Mouse (Mus musculus): Measurements from ENCODE around the gene Madd. TPM values are rescaled to one million over a fixed set of nuclear protein-coding genes. Genes with fewer than 3 reads are reported as not detected.

Madd gene
- total and polyA plus RNA-seq, 2 experiments, result 14.1 to 15.3 TPM

DNA sequence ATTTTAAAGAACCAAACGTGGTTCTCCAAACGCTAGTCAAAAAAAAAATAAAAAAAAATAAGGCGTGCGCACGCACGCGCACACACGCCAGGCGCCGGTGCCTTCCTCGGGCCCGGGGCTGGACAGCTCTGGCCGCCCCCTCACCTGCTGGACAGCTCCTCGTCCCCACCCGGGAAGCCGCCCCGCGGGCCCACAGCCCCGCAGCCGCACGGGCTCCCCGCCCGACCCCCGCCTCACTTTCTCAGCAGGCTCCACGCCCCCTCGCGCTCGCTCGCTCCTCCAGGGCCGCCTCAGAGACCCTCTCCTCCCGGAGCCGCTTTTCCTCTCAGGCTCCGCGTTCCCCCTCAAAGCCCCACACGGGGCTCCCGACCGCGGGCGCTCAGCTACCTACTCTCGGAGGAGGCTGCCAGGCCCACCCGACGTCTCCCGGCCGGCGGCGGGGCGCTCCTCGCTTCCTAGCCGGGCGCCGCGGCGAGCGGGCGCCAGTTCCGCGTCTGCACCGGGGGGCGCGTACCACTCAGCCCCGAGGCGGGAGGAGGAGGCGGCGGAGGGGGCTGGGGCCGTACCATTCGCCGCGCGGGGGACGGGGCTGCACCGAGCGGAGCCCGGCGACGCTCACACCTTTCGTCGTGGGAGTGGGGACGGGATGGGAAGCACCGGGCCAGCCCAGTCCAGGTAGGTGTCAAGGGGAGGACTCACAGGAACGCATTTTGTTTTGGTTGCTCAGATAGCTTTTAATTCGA is 1.1 kb downstream of the Madd start:
- no peak for DNase-seq (ENCODE audit: extremely low read depth, low read depth, low spot score)
- TF ChIP-seq POLR2A (IDR thresholded peaks at IDR 0.05; ENCODE audit: extremely low read depth, insufficient read depth, low read length) (0 out of 2 replicates have a peak, but pooled peaks have one; percentile 21), CTCF (IDR thresholded peaks at IDR 0.05; ENCODE audit: low read depth, low read length) (no peak)
- peaks cover 14% of the 10 kb centered on the region; the same call in 1 of the 2 replicates for H3K36me3 ChIP-seq (ENCODE audit: control insufficient read depth, insufficient read depth, low read length)
- H3K27ac ChIP-seq (replicated peaks; ENCODE audit: insufficient read depth, low read depth, low read length), result peak overlapping the region; percentile 6; the same call in 1 of the 2 replicates
- WGBS, result 1% methylated on average over 79 of the region's 81 CpGs
- H3K27me3 ChIP-seq (ENCODE audit: control insufficient read depth, insufficient read depth, low read length), result no peaks in the 10 kb centered on the region
- no peaks in the 10 kb centered on the region for H3K79me2 ChIP-seq (ENCODE audit: control insufficient read depth, insufficient read depth, low read length)
- H3K4me1 ChIP-seq (ENCODE audit: control insufficient read depth, insufficient read depth, low read length), result peaks cover 4% of the 10 kb centered on the region; the same call in 1 of the 2 replicates
- peak overlapping the region; percentile 77 for H3K9ac ChIP-seq (ENCODE audit: low read depth, low read length)
- H3K4me3 ChIP-seq (ENCODE audit: insufficient read depth, low read depth, low read length), result peak overlapping the region; percentile 67

DNA sequence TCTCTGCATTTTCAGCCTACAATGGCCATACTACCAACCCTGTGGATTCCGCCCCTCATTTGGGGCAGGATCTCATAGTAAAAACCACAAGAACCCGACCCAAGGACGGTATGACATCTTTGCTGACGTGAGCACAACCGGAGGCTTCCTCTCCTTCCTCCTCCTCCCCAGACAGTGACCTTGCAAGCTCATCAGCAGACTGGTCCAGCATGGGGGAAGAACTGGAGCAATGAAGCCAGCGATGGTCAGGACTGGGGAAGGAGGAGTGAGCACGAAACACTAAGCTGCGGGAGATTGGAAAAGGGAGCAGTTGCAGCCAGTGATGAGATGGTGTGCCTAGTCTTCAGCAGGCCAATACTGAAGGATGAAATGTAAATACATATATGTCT is 1.6 kb downstream of the Madd start:
- no peak for TF ChIP-seq CTCF (IDR thresholded peaks at IDR 0.05; ENCODE audit: low read depth, low read length)
- TF ChIP-seq POLR2A (IDR thresholded peaks at IDR 0.05; ENCODE audit: extremely low read depth, insufficient read depth, low read length), result no peak
- peak overlapping the region; percentile 67 for H3K4me3 ChIP-seq (ENCODE audit: insufficient read depth, low read depth, low read length)
- H3K36me3 ChIP-seq (ENCODE audit: control insufficient read depth, insufficient read depth, low read length), result peaks cover 9% of the 10 kb centered on the region; the same call in 1 of the 2 replicates
- H3K79me2 ChIP-seq (ENCODE audit: control insufficient read depth, insufficient read depth, low read length), result no peaks in the 10 kb centered on the region
- no peak overlapping the region for H3K27ac ChIP-seq (replicated peaks; ENCODE audit: insufficient read depth, low read depth, low read length)
- peaks cover 4% of the 10 kb centered on the region; the same call in 1 of the 2 replicates for H3K4me1 ChIP-seq (ENCODE audit: control insufficient read depth, insufficient read depth, low read length)
- no peaks in the 10 kb centered on the region for H3K27me3 ChIP-seq (ENCODE audit: control insufficient read depth, insufficient read depth, low read length)
- peak; percentile 29 for DNase-seq (ENCODE audit: extremely low read depth, low read depth, low spot score)
- WGBS, result 37% methylated on average over 8 of the region's 8 CpGs
- peak overlapping the region; percentile 32 for H3K9ac ChIP-seq (ENCODE audit: low read depth, low read length)

DNA sequence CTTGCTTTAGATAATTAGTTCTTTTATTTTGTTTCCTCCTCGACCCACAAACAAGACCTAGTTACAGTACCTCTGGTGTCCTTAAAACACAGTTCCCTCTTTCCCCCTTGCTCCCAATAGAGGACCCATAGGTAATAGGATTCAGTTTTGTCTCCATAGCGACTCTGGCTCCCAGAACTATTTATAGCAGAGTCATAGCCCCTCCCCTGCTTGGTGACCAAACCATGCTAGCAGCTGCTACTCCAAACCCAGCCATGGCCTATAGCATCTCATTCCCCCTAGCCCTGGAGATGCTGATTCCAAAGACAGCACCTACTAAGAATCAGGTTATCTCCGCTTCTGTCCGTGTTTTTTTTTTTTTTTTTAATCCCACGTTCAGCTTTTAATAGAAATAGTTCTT is 2.9 kb downstream of the Madd start:
- no peak overlapping the region for H3K9ac ChIP-seq (ENCODE audit: low read depth, low read length)
- no peak overlapping the region for H3K4me3 ChIP-seq (ENCODE audit: insufficient read depth, low read depth, low read length)
- no peak for DNase-seq (ENCODE audit: extremely low read depth, low read depth, low spot score)
- WGBS, result 78% methylated on average over 5 of the region's 5 CpGs
- H3K27ac ChIP-seq (replicated peaks; ENCODE audit: insufficient read depth, low read depth, low read length), result no peak overlapping the region
- H3K79me2 ChIP-seq (ENCODE audit: control insufficient read depth, insufficient read depth, low read length), result no peaks in the 10 kb centered on the region
- H3K27me3 ChIP-seq (ENCODE audit: control insufficient read depth, insufficient read depth, low read length), result no peaks in the 10 kb centered on the region
- H3K36me3 ChIP-seq (ENCODE audit: control insufficient read depth, insufficient read depth, low read length), result peaks cover 7% of the 10 kb centered on the region; the same call in 1 of the 2 replicates
- peaks cover 4% of the 10 kb centered on the region; the same call in 1 of the 2 replicates for H3K4me1 ChIP-seq (ENCODE audit: control insufficient read depth, insufficient read depth, low read length)
- no peak for TF ChIP-seq CTCF (IDR thresholded peaks at IDR 0.05; ENCODE audit: low read depth, low read length)
- no peak for TF ChIP-seq POLR2A (IDR thresholded peaks at IDR 0.05; ENCODE audit: extremely low read depth, insufficient read depth, low read length)

DNA sequence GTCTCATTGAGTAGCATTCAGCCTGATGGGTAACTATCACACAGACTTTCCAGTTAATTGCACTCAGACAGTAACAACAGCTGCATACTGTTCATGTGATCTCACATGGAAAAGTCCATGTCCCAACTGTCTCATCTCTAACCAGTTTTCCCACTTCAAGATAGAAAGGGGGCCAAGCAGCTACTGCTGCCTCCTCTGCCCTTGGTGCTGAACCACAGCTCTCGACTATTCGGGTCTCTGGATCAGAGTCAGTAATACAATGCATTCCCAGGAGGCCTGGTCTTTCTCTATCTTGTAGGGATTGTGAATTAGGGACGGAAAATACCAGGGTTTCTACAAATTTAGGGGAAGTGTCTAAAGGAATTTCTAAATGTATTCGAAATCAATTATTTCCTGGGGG is 3.8 kb downstream of the Madd start:
- Histone ChIP-seq H3K4me3 (ENCODE audit: insufficient read depth, low read depth, low read length) (no peak overlapping the region), H3K79me2 (ENCODE audit: control insufficient read depth, insufficient read depth, low read length) (no peaks in the 10 kb centered on the region), H3K36me3 (ENCODE audit: control insufficient read depth, insufficient read depth, low read length) (peaks cover 8% of the 10 kb centered on the region; the same call in 1 of the 2 replicates), H3K27ac (replicated peaks; ENCODE audit: insufficient read depth, low read depth, low read length) (no peak overlapping the region), H3K9ac (ENCODE audit: low read depth, low read length) (no peak overlapping the region), H3K27me3 (ENCODE audit: control insufficient read depth, insufficient read depth, low read length) (no peaks in the 10 kb centered on the region), H3K4me1 (ENCODE audit: control insufficient read depth, insufficient read depth, low read length) (peaks cover 4% of the 10 kb centered on the region; the same call in 1 of the 2 replicates)
- 75% methylated on average over 4 of the region's 4 CpGs for WGBS
- TF ChIP-seq CTCF (IDR thresholded peaks at IDR 0.05; ENCODE audit: low read depth, low read length) (no peak), POLR2A (IDR thresholded peaks at IDR 0.05; ENCODE audit: extremely low read depth, insufficient read depth, low read length) (no peak)
- no peak for DNase-seq (ENCODE audit: extremely low read depth, low read depth, low spot score)

DNA sequence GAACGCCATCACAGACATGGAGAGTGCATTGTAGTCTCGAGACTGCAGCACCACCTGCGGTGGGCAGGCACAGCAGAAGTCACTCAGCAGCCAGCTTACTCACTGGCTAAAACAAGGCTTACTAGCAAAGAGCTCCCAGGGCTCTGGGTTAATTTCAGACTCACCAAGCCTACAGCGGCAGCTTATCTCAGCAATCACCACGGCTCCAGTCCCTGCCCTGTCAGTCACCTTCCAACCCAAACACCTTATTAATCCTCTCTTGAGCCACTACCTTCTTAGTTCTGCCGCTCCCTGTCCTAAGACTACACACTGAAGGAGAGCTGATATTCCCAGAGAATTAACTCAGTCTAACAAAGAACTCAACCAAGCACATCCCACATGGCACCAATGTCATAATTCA is 7.4 kb downstream of the Madd start:
- no peak overlapping the region for H3K27ac ChIP-seq (replicated peaks; ENCODE audit: insufficient read depth, low read depth, low read length)
- H3K36me3 ChIP-seq (ENCODE audit: control insufficient read depth, insufficient read depth, low read length), result peaks cover 22% of the 10 kb centered on the region
- no peaks in the 10 kb centered on the region for H3K27me3 ChIP-seq (ENCODE audit: control insufficient read depth, insufficient read depth, low read length)
- no peaks in the 10 kb centered on the region for H3K79me2 ChIP-seq (ENCODE audit: control insufficient read depth, insufficient read depth, low read length)
- no peak overlapping the region for H3K9ac ChIP-seq (ENCODE audit: low read depth, low read length)
- TF ChIP-seq CTCF (IDR thresholded peaks at IDR 0.05; ENCODE audit: low read depth, low read length), result no peak
- TF ChIP-seq POLR2A (IDR thresholded peaks at IDR 0.05; ENCODE audit: extremely low read depth, insufficient read depth, low read length), result no peak
- no peak for DNase-seq (ENCODE audit: extremely low read depth, low read depth, low spot score)
- H3K4me1 ChIP-seq (ENCODE audit: control insufficient read depth, insufficient read depth, low read length), result no peaks in the 10 kb centered on the region
- no peak overlapping the region for H3K4me3 ChIP-seq (ENCODE audit: insufficient read depth, low read depth, low read length)
- WGBS, result 88% methylated on average over 6 of the region's 6 CpGs

DNA sequence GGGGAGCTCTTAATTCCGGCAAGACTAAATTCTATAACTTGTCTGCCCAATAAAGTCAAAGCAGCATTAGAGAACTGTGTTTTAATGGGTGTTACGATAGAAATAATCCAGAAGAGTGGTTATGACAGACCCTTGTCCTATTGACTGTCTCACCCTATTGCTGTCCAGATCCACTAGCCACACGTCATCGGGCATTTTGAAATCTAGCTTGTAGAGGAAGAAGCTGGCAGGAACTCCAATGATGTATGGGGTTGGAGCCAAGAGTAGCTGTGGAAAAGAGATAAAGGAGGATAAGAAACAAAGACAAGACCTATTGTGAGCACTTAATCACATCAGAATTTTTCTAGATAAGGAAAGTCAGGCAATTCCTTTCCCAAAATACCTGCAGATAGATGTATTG is 8.1 kb downstream of the Madd start:
- peak; percentile 48 for DNase-seq (ENCODE audit: extremely low read depth, low read depth, low spot score)
- WGBS, result 62% methylated on average over 4 of the region's 4 CpGs
- H3K36me3 ChIP-seq (ENCODE audit: control insufficient read depth, insufficient read depth, low read length), result peaks cover 24% of the 10 kb centered on the region
- no peak overlapping the region for H3K27ac ChIP-seq (replicated peaks; ENCODE audit: insufficient read depth, low read depth, low read length)
- H3K79me2 ChIP-seq (ENCODE audit: control insufficient read depth, insufficient read depth, low read length), result no peaks in the 10 kb centered on the region
- no peaks in the 10 kb centered on the region for H3K27me3 ChIP-seq (ENCODE audit: control insufficient read depth, insufficient read depth, low read length)
- TF ChIP-seq POLR2A (IDR thresholded peaks at IDR 0.05; ENCODE audit: extremely low read depth, insufficient read depth, low read length) (no peak), CTCF (IDR thresholded peaks at IDR 0.05; ENCODE audit: low read depth, low read length) (no peak)
- no peak overlapping the region for H3K4me3 ChIP-seq (ENCODE audit: insufficient read depth, low read depth, low read length)
- no peaks in the 10 kb centered on the region for H3K4me1 ChIP-seq (ENCODE audit: control insufficient read depth, insufficient read depth, low read length)
- H3K9ac ChIP-seq (ENCODE audit: low read depth, low read length), result no peak overlapping the region
